Mouse (Mus musculus) liver, adult 2 months (tissue): ENCODE data around the gene Gm853. TPM values are rescaled to one million over a fixed set of nuclear protein-coding genes. Genes with fewer than 3 reads are reported as not detected.
A peak's percentile ranks its signal among the peaks of the same experiment; 100 is the strongest.

Source experiments
- DNase-seq: peaks from one replicate; pipeline ENCODE4 v3.0.0-alpha.2; 2011; ENCODE audit warnings: low read depth, low spot score; ENCODE audit errors: extremely low read depth
- H3K27ac ChIP-seq: fragments of 200-500 bp; replicated peaks from 2 replicates; pipeline ENCODE4 v1.5.1; 2012; ENCODE audit warnings: low read depth, mild to moderate bottlenecking, control low read depth, inconsistent platforms, low read length; ENCODE audit not compliant: insufficient read depth
- H3K27me3 ChIP-seq: fragments of 200-500 bp; 2 replicates; pipeline ENCODE4 v1.6.1; 2012; ENCODE audit warnings: mild to moderate bottlenecking, moderate library complexity, low read length, inconsistent platforms; ENCODE audit not compliant: control insufficient read depth, insufficient read depth
- H3K36me3 ChIP-seq: fragments of 200-500 bp; 2 replicates; pipeline ENCODE4 v1.6.1; 2012; ENCODE audit warnings: low read length, inconsistent platforms; ENCODE audit not compliant: control insufficient read depth, insufficient read depth
- H3K4me1 ChIP-seq: fragments of 200-500 bp; 2 replicates; pipeline ENCODE4 v1.6.1; 2011; ENCODE audit warnings: low read length; ENCODE audit not compliant: control insufficient read depth, insufficient read depth
- H3K4me3 ChIP-seq: fragments of 200-500 bp; 2 replicates; pipeline ENCODE4 v1.5.1; 2011; ENCODE audit warnings: low read depth, mild to moderate bottlenecking, control low read depth, low read length, moderate library complexity; ENCODE audit not compliant: insufficient read depth
- H3K79me2 ChIP-seq: fragments of 200-500 bp; 2 replicates; pipeline ENCODE4 v1.6.1; 2012; ENCODE audit warnings: inconsistent platforms, mild to moderate bottlenecking, low read length, moderate library complexity; ENCODE audit not compliant: control insufficient read depth, insufficient read depth
- H3K9ac ChIP-seq: fragments of 200-500 bp; 2 replicates; pipeline ENCODE4 v1.6.1; 2012; ENCODE audit warnings: low read depth, mild to moderate bottlenecking, control low read depth, inconsistent platforms, low read length
- CTCF ChIP-seq: fragments of 200-500 bp; IDR thresholded peaks from 2 replicates; pipeline ENCODE4 v1.5.1; 2011; ENCODE audit warnings: low read depth, low read length, control low read depth
- POLR2A ChIP-seq: fragments of 200-500 bp; IDR thresholded peaks from 2 replicates; pipeline ENCODE4 v1.6.1; 2011; ENCODE audit warnings: low read length, control low read depth; ENCODE audit not compliant: insufficient read depth; ENCODE audit errors: extremely low read depth
- WGBS: fragments of 180-500 bp; shearing (Covaris S2); methylation state at CpG from one replicate; pipeline ENCODE4 v1.1.7; 2018; 5-methylcytosine and 5-hydroxymethylcytosine counted together
- polyA plus RNA-seq: library from polyadenylated mRNA; depleted of rRNA; stranded (reverse); fragments of >200 nt; gene quantifications from 2 replicates; pipeline ENCODE4 v1.2.3, GENCODE M21; 2012
- total RNA-seq: library from RNA; depleted of rRNA; stranded (reverse); fragments of >200 nt; gene quantifications from 2 replicates; pipeline ENCODE4 v1.2.3, GENCODE M21; 2014

The Gm853 gene
- total and polyA plus RNA-seq, 2 experiments: not detected

- Histone ChIP-seq H3K4me1 (no peaks in the 10 kb centered on the region), H3K79me2 (no peaks in the 10 kb centered on the region), H3K36me3 (no peaks in the 10 kb centered on the region), H3K27ac (no peak overlapping the region), H3K4me3 (no peak overlapping the region), H3K27me3 (no peaks in the 10 kb centered on the region), H3K9ac (no peak overlapping the region)
- TF ChIP-seq POLR2A (no peak), CTCF (peak; percentile 10; the same call in 1 of the 2 replicates)
- 28% methylated on average over 5 of the region's 5 CpGs for WGBS
- no peak for DNase-seq
Measured at GRCm38 (mm10) chr4:130240695-130241094, 18.5 kb upstream of the Gm853 start.

GRCm38 (mm10) chr4:130237607-130238006 lies 15.4 kb upstream of the Gm853 start:
- no peaks in the 10 kb centered on the region for H3K36me3 ChIP-seq
- no peaks in the 10 kb centered on the region for H3K27me3 ChIP-seq
- no peak overlapping the region for H3K4me3 ChIP-seq
- WGBS: 88% methylated on average over 4 of the region's 4 CpGs
- no peak for DNase-seq
- no peaks in the 10 kb centered on the region for H3K79me2 ChIP-seq
- H3K9ac ChIP-seq: no peak overlapping the region
- no peak overlapping the region for H3K27ac ChIP-seq
- no peaks in the 10 kb centered on the region for H3K4me1 ChIP-seq
- TF ChIP-seq POLR2A: no peak
- no peak for TF ChIP-seq CTCF

GRCm38 (mm10) chr4:130236361-130236760 lies 14.2 kb upstream of the Gm853 start:
- H3K4me1 ChIP-seq: no peaks in the 10 kb centered on the region
- TF ChIP-seq CTCF (no peak), POLR2A (no peak)
- H3K79me2 ChIP-seq: no peaks in the 10 kb centered on the region
- H3K9ac ChIP-seq: no peak overlapping the region
- H3K27me3 ChIP-seq: no peaks in the 10 kb centered on the region
- 68% methylated on average over 8 of the region's 8 CpGs for WGBS
- no peak overlapping the region for H3K4me3 ChIP-seq
- no peak overlapping the region for H3K27ac ChIP-seq
- DNase-seq: no peak
- no peaks in the 10 kb centered on the region for H3K36me3 ChIP-seq

GRCm38 (mm10) chr4:130224071-130224470 lies 1.9 kb upstream of the Gm853 start:
- Histone ChIP-seq H3K36me3 (no peaks in the 10 kb centered on the region), H3K4me1 (no peaks in the 10 kb centered on the region), H3K4me3 (no peak overlapping the region), H3K9ac (no peak overlapping the region), H3K27me3 (no peaks in the 10 kb centered on the region), H3K79me2 (no peaks in the 10 kb centered on the region), H3K27ac (no peak overlapping the region)
- no peak for TF ChIP-seq POLR2A
- TF ChIP-seq CTCF: no peak
- DNase-seq: no peak

GRCm38 (mm10) chr4:130220176-130220575 lies 2.0 kb downstream of the Gm853 start:
- Histone ChIP-seq H3K79me2 (no peaks in the 10 kb centered on the region), H3K4me3 (no peak overlapping the region), H3K4me1 (no peaks in the 10 kb centered on the region), H3K27me3 (no peaks in the 10 kb centered on the region; the same call in 1 of the 2 replicates), H3K36me3 (no peaks in the 10 kb centered on the region), H3K27ac (no peak overlapping the region), H3K9ac (no peak overlapping the region)
- no peak for TF ChIP-seq POLR2A
- TF ChIP-seq CTCF: no peak
- WGBS: 83% methylated on average over 9 of the region's 9 CpGs
- no peak for DNase-seq

GRCm38 (mm10) chr4:130215392-130215791 lies 6.8 kb downstream of the Gm853 start:
- no peak for DNase-seq
- no peaks in the 10 kb centered on the region for H3K79me2 ChIP-seq
- no peaks in the 10 kb centered on the region for H3K36me3 ChIP-seq
- H3K9ac ChIP-seq: no peak overlapping the region
- TF ChIP-seq CTCF (no peak), POLR2A (no peak)
- no peak overlapping the region for H3K4me3 ChIP-seq
- 89% methylated on average over 8 of the region's 8 CpGs for WGBS
- no peak overlapping the region for H3K27ac ChIP-seq
- no peaks in the 10 kb centered on the region for H3K4me1 ChIP-seq
- no peaks in the 10 kb centered on the region; the same call in 1 of the 2 replicates for H3K27me3 ChIP-seq
